Mouse (Mus musculus): ENCODE data around the gene Ssr4.
"Not testable (repeated sequence)": the region's sequence is repeated elsewhere in the genome, so short reads cannot be mapped to it uniquely, and the experiment has no call there.

Gene Ssr4

DNA sequence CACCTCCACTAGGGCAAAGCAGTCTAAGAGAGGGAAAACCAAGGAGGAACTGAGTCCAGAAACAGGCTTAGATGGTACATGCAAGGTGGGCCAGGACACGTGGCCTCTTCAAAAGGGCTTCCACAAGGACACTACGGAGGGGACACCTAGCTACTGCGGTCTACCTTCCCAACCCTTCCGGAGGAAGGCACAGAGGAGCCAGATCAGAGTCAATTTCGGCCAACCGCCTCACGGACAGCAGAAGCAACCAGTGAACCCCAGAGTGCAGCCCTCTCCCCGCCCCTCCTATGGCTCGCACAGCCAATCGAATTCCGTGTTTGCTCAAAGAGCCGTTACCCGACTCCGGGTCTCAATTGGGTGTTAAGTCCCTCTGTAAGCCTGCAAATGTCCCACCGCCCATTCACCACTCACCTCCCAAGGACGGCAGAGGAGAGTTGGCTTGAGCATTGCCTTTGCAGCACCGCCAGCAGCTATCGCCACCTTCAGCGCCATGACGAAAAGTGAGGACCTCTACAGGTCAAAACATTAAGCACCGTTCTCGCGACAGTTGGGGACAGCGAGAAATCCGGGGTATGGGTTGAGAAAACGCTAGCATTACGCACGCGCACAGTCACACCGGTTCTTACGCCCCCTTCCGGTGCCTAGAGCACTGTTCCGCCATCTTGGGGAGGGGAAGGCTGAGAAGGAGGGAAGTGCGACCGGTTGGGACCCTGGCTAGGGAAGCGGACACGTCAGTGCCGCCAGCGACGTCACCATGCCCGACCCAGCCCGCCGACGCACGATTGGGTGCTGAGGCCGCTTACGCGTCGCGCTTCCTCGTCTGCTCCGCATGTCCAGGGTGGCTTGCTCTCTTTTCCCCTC lies at the start of gene Ssr4, which contains the start of gene Idh3g:
Gene Ssr4, plus strand, starts transcription at position 665 of the 861 bp plus-strand sequence.
Gene Idh3g, minus strand, starts transcription at position 534 of the 861 bp plus-strand sequence.
- peak; percentile 69 to 86 for DNase-seq (ENCODE audit: low spot score in 2 of 2)

DNA sequence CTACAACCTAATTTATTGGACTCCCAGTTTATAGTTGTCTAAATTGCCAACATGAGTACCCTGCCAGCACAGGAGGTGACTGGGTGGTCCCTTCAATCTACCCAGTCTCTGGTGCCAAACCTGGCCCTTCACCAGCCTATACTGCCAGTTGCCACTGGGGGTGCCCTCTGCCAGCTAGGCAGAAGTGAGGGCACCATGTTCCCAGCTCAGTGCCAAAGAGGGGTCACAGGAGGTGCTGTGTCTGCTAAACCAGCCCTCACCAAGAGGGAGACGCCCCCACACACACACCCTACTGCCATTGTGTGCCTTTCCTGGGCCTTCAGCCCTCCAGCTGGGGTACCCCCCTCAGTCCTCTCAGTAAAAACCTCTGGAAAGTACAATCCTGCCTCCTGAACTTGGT lies 48.7 kb upstream of the Ssr4 start:
- DNase-seq (ENCODE audit: low spot score in 2 of 2): no peak

DNA sequence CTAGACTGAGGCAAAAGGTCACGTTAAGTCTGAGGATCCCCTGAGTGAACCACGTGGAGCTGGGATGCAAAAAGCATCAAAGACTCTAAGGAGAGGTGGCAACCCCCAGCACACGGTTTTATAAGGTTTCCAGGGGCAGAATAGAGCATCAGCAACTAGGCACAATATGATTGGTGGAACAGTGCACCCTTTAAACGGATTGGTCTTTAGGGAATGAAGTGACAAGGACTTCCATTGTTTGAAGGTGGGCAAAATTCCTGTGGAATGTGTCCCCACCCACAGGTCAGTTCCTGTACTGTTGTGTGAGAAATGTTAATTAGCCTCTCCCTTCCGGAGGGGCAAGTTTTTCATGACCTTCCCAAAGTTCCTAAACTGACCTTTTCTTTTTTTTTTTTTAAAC lies 47.7 kb upstream of the Ssr4 start:
- DNase-seq (ENCODE audit: low spot score in 2 of 2): no peak

DNA sequence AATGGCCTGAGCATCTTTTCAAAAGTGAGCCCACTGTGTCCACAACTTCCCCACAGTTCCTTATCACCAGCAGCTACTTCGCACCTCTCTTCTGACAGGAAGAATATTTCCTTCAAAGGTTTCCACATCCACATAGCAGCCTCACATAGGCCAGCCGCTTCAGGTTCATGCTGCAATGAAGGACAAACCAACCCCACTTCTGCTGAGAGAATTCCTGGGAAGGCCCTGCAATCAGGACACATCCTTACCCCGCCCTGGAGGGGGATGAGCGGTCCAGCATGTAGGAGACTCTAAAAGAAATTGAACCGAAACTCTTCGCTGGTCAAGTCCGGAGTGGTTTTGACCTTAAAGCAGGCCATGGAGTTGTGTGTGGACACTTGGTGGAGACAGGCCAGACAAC lies 47.0 kb upstream of the Ssr4 start:
- DNase-seq (ENCODE audit: low spot score in 2 of 2): not testable (repeated sequence)

DNA sequence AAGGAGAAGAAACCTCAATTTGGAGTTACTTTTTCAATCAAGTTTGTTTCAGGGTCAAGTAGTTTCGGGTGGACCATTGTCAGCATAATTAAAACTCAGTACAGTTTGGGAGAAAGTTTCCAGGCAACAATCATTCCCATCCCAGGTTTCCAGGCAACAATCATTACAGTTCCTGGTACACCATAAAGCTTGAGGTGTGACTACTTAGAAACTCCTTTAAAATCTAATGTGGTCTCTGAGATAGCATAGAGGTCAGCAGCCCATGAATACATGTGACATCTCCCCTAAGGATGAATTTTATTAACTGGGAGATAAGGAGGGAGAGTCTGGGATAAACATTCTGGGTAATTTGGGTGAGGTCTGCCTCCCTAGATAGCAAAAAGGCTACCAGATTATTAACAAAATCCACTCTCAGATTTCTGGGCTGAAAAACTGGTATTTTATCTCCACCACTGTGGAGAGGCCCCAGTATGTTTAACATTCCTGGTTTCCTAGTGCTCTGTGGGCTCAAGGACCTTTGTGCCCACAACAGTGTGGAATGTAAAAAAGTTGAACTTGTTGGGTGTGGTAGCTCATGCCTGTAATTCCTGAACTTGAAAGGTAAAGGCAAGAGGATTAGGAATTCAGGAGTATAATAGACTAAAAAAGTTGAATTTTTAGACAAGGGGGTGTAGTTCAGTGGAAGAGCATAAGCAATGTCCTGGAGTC lies 41.9 kb upstream of the Ssr4 start:
- no peak for DNase-seq (ENCODE audit: low spot score in 2 of 2)

DNA sequence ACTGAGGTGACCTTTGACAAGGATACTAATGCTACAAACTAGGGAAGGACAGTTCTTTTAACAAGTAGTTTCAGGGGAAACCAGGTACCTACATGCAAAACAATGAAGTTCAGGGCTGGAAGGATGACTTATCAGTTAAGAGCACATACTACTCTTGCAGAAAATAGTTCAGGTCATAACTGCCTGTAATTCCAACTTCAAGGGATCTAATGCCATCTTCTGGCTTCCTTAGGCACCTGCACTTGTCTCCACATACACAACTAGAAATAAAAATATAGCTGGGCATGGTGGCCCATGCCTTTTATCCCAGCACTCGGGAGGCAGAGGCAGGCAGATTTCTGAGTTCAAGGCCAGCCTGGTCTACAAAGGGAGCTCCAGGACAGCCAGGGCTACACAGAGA lies 37.9 kb upstream of the Ssr4 start:
- DNase-seq (ENCODE audit: low spot score in 2 of 2): no peak

DNA sequence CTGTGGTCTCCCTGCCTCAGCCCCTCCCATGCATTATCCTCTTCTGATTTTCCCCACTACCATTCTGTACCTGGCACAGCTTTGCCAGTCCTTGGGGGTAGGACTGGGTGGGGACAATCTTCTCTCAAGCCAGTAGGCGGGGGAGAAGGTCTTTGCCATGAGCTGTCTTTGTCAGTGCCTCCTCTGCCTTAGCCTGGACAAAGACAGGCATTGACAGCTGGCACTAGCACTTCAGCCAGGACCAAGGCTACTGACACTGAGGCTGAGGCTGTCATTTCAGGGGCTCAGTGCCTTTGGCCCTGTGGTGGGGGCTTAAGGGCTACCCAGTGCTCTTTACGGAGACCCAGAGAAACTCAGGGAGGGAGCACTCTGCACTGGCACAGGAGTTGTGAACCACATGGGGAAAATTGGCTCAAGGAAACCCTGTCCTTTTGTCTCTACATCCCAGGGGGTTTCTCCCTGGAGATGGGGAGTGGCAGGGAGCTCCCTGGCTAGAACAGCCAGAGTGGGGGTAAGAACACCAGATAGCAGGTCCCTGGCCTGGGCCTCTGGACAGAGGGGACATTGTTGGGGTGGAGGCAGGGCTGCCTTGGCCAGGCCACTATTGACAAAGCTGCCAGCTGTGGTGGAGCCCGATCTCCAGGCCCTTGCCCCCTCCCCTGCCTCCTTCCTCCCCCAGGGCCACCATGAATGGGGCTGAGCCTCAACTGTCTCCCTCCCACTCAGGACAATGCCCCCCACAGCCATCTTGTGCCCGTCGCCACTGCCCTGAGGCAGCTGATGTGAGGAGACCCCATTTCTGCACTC lies 30.3 kb upstream of the Ssr4 start, which contains the start of gene Plxnb3:
Gene Plxnb3, plus strand, starts transcription at position 757 of the 807 bp plus-strand sequence.
- DNase-seq (ENCODE audit: low spot score in 2 of 2): no peak

DNA sequence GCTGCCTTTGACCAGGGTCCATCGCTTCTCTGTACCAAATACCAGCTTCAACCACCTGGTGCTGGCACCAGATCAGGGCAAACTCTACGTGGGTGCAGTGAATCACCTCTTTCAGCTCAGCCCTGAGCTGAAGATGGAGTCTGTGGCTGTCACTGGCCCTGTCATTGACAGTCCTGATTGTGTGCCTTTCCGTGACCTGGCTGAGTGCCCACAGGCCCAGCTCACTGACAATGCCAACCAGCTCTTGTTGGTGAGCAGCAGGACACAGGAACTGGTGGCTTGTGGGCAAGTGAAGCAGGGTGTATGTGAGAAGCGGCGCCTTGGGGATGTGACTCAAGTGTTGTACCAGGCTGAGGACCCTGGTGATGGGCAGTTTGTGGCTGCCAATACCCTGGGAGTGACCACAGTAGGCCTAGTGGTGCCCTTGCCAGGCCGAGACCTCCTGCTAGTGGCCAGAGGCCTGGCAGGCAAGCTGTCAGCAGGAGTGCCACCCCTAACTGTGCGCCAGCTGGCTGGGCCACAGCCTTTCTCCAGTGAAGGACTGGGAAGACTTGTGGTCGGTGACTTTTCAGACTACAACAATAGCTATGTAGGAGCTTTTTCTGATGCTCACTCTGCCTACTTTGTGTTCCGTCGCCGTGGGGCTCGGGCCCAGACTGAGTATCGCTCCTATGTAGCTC lies 28.1 kb upstream of the Ssr4 start:
- DNase-seq (ENCODE audit: low spot score in 2 of 2): peak in 1 of 2 experiments; percentile 39

DNA sequence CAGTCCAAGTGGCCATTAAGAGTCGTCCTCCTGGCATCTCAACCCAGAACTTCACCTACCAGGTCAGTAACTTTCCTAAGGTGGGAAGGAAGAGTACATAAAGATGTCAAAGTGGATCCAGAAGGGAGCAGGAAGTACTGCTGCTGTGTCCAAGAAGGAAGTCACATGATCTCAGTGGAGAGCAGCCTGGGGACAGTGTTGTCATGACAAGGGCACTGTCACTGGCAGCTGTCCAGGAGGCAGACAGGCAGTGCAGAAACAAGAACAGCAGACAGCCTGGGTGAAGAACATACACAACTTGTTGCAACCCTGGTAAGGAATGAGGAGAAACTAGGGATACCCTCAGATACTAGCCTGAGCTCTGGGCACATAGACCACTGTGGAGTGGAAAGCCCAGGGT lies 21.5 kb upstream of the Ssr4 start:
- DNase-seq (ENCODE audit: low spot score in 2 of 2): peak in 1 of 2 experiments; percentile 26

DNA sequence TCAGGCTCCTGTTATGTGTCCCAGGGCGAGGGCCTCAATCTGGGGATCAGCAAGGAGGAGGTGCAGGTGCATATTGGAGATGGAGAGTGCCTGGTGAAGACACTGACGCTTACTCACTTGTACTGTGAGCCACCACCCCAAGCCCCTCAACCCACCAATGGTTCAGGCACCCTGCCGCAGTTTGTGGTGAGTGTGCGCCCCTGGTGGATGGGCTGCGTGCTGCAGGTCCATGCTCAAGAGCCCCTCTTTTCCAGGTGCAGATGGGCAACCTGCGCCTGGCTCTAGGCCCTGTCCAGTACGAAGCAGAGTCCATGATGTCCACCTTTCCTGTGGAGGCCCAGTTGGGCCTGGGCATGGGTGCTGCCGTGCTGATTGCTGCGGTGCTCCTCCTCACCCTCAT lies 19.6 kb upstream of the Ssr4 start:
- DNase-seq (ENCODE audit: low spot score in 2 of 2): no peak

DNA sequence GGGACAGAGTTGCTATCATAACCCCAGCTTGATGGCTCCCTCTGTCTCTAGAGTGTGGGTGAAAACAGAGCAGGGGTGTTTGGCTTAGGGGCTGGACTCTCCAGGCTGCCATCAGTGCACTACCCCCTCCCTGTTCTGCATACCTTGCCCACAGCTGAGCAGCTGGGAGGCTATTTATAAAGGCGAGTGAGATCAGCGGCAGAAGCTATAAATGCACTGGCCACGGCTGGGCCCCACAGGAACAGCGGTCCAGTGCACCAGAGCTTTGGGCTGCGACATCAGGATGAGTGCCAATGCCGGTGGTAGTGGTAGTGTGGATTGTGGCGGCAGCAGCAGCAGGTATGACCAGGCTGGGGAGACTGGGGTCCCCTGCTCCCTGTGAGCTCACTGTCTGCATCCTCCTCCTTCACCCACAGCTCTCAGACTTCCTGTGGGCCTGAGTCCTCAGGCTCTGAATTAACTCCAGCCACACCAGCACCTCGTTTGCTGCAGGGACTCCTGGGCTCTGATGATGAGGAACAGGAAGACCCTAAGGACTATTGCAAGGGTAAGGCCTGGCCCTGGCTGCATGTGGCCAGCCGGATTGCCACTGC lies 12.6 kb upstream of the Ssr4 start, which contains the start of gene Srpk3:
Gene Srpk3, plus strand, starts transcription at position 238 of the 593 bp plus-strand sequence.
- DNase-seq (ENCODE audit: low spot score in 2 of 2): no peak

DNA sequence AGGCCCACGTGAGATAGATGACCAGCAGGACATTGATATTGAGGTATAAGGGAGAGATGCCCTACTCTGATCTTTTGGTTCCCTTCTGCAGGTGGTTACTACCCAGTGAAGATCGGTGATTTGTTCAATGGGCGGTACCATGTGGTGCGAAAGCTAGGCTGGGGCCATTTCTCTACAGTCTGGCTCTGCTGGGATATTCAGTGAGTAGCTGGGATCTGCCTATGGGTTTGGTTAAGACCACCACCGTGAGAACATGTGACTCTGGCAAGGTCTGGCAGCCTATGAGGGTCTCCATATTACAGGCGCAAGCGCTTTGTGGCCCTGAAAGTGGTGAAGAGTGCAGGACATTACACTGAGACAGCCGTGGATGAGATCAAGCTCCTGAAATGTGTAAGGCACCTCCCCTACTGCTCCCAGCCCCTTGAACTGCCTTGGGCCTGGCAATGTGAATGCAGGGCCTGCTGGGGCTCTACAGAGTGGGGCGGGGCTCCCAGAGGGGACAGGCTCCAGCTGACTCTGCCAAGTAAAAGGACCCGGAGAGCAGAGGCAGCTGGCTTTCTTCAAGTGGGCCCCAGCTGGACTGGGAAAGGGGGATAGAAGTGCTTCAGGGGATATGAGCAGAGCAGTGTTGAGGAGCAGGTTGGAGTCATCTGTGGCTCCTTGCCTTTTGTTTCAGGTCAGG lies 11.9 kb upstream of the Ssr4 start:
- no peak for DNase-seq (ENCODE audit: low spot score in 2 of 2)

DNA sequence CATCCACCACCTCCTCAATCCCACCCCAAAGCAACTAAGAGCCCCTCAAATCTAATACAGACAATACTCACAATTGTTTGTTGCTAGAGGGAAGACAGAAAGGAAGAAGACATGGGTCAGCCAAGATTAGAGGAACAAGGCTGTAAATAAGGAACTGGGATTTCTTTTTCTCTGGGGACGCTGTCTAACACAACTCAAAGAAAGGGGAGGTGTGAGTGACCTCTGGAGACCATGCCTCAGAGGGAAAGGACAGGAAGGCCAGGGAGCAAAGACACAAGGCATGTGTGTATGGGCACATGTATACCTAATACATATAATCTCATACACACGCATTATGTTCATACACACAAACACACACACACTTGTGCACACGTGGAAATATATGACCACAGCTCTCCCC lies 4.6 kb upstream of the Ssr4 start:
- no peak for DNase-seq (ENCODE audit: low spot score in 2 of 2)

DNA sequence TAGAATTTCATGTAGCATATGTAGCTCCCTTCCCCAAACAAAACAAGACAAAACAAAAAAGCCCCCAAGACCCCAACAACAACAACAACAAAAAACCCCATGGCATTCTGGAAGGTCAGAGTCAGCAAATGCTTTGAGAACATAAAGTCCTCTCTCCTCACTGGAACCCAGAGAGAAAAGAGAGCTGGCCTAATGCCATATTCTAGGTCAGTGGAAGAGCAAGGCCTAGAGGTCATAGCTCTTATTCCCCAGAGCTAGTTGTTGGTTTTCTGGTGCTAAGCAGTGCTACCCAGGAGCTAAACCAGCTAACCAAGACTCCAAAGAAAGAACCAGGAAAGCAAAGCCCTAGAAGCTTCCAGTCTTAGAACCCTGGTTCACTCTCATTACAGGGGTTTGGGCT lies 1.2 kb upstream of the Ssr4 start:
- DNase-seq (ENCODE audit: low spot score in 2 of 2): no peak

DNA sequence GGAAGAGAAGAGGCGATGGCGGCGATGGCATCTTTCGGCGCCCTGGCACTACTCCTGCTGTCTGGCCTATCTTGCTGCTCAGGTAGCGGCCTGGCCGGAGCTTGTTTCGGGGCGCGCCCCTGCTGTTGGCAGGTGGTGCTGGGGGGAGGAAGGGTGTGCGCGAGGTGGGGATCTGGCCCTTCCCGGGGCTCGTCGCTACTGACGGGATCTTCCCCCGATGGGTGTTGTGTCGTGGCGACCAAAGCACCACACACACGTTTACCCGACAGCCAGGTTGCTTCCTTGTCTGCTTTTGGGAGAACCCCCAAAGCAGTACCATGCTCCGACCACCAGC lies 364 bp downstream of the Ssr4 start:
- DNase-seq (ENCODE audit: low spot score in 2 of 2): no peak

DNA sequence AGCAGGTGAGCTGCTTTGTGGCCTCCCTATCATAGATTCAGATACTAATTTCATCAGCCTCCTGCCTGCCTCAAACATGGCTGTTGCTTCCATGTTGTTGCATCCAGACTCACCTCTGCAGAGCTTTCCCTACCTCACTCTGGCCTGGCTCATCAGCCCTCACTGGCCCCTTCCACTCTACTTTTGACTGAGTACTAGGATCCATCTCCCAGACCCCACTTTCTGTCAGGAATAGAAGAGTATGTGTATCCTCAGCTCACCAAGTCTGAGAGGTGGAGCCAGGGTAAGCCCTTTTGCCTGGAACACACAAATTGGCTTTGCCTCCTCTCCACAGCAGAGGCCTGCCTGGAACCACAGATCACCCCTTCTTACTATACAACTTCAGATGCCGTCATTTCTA lies 1.7 kb downstream of the Ssr4 start:
- DNase-seq (ENCODE audit: low spot score in 2 of 2): no peak

DNA sequence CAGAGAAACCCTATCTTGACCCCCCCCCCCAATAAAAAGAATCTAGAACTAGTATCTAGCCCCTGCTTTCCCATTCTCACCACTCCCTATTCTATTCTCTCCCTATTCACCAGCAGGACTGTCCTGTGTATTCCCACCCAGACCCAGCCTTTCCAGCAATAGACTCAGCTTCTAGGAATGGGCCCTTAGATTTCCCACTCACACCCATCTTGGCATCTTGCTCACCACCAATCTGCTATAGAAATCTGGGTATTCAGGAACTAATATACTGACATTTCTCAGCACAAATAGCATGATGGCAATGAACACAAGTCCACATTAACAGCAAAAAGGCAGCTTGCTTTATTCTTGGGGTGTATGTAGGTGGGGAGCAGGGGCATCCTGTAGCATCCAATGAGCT lies 6.2 kb downstream of the Ssr4 start:
- no peak for DNase-seq (ENCODE audit: low spot score in 2 of 2)

DNA sequence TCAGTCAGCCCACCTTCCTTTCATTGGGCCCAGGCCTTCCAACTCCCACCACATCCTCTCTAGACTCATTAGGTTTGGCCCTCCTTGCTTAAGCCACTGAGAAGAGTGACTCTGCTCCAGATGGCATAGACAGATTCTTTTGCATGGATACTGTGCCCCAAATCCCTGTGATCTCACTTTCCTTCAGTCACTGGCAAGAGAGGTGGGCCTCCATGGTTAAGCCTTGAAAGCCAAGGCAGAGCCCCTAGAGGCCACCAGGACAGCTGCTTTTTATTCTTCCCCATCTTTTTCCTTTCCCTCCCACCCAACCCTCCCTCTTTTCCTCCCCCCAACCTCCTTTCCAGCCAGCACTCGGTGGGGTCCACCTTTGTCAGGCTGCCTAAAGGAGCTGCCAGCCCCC lies 6.7 kb downstream of the Ssr4 start:
- DNase-seq (ENCODE audit: low spot score in 2 of 2): no peak

DNA sequence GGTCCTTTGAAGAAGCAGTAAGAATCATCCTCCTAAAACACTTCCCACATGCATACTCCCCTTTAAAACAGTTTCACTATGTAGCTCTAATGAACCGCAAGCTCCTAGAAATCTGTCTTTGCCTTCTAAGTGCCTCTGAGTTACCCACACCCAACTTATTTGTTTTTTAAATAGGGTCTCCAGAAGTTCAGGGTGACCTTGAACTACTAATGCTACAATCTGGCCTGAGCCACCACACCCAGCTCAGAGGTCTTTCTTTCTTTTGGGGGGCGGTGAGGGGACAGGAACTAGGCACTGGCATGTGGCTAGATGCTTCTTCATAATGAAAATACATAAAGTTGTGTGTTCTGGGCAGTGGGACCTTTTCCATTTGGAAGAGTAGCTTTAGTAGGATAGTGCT lies 10.7 kb downstream of the Ssr4 start:
- no peak for DNase-seq (ENCODE audit: low spot score in 2 of 2)

DNA sequence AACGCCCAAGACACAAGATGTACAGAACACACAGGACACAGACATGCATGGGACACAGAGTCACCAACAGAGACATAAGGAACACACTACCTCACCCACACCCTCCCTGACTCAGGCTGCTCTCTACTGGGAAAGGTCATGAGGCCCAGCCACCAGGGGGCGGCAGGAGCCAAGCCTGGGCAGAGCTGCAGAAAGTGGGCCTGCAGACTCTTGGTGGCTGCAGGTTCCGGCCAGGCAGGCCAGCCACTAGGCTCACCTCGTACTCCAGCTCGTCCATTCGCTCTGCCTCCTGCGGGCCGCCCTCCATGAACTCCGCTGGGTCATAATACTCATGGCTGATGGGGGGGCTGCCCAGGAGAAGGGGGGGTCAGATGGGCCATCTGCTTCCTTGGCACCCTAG lies 11.7 kb downstream of the Ssr4 start:
- DNase-seq (ENCODE audit: low spot score in 2 of 2): peak in 1 of 2 experiments; percentile 69

DNA sequence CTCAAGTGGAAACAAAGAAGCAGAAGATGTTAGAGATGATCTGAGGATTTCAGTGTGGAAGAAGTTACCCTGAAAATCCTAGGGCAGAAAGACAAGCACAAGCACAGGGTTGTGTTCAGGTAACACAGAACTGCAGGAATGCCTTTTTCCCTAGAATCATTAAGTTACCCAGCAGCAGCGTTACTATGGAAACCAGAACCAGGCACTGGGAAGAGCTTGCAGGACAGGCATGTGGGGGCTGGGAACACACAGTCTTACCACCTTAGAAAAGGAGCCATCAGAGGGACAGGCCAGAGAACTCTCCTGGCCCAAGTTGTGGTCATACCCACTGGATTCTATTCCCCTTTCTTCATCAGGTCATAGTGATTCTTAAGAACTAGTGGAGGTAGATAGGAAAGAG lies 19.0 kb downstream of the Ssr4 start:
- no peak for DNase-seq (ENCODE audit: low spot score in 2 of 2)

All from cerebellum, postnatal 4 days (tissue).